Mouse (Mus musculus) B cell, adult 2 months (primary cell): ENCODE measurements around the gene Slc25a47.

Source experiments
- DNase-seq, 2 experiments: peaks; one replicate each; pipeline ENCODE4 v3.0.0; 2022

Slc25a47 gene

GRCm38 (mm10) chr12:108835840-108836409 is at the start of gene Slc25a47, which contains the start of gene Slc25a29:
Gene Slc25a47 (plus strand): TSS chr12:108836046.
Gene Slc25a29 (minus strand): TSS chr12:108835883.
- peak; percentile 92 to 93 for DNase-seq

DNA sequence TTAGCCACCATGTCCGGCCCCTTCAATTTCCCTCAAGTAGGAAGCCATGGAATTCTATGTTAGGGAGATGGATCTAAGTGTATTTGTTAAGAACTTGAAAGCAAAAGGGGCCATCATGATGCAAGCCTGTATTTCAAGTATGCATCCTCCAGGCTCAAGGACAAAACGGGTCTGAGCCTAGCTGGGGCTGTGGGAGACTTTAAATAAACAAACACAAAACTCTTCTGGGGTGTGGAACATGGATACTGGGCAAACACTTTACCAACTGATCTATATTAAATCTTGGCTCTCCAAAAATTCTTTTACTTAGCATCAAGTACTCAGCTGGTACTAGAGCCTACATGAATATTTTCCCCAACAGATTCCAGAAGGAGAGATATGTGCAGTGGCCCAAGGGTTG is 48.5 kb upstream of the Slc25a47 start:
- no peak for DNase-seq

DNA sequence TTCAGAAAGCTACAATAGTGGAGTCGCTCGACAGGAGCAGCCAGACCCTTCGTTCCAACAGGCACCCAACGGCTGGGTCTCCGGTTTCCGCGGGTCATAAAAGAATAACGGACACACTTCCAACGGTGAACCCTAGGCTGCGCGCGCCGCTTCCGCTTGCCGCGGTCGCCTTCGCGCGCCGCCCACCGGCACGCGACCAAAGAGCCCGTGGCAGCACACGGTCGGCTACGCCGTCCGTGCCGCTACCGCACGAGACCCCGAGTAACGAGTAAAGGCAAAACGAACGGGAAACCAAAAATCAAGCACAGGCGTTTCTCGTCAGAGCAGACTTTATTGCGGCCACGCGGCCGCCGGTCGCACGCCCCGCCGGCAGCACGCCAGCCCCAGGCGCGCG is 43.7 kb upstream of the Slc25a47 start:
- peak; percentile 80 to 85 for DNase-seq

DNA sequence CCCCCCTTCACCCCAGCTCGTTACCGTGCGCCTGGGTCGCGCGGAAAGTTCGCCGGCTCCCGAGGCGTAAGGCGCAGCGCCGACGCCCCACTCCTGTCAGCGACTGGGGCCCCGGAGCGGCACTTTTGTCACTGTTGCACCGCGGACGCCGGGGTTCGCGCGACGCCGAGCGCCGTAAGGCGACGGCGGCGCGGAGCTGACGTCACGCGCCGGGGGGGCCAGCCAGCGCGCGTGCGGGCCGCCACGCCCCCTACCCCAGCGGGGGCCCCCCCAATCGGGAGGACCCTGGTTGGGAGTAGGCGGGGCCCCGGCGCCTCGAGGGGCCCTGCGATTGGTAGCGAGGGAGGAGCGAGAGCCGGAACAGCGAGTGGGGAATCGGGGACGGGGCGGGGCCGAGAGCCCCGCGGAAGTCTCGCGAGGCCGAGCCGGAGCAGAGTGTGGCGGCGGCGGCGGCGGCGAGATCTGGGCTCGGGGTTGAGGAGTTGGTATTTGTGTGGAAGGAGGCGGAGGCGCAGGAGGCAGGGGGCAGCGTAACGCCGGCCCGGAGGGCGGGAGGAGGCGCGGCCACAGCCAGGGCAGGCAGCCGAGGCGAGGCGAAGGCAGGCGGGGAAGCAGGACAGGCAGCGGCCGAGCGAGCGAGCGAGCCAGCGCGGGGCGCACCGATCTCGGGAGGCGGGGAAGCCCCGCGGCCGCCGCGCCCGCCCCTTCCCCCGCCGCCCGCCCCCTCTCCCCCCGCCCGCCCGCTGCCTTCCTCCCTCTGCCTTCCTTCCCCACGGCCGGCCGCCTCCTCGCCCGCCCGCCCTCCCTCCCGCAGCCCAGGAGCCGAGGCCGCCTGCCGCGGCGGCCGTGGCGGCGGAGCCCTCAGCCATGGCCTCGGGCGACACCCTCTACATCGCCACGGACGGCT is 43.0 kb upstream of the Slc25a47 start, which contains the start of gene Yy1:
Gene Yy1, plus strand, starts transcription at position 428 of the 907 bp plus-strand sequence.
- peak; percentile 99 for DNase-seq

DNA sequence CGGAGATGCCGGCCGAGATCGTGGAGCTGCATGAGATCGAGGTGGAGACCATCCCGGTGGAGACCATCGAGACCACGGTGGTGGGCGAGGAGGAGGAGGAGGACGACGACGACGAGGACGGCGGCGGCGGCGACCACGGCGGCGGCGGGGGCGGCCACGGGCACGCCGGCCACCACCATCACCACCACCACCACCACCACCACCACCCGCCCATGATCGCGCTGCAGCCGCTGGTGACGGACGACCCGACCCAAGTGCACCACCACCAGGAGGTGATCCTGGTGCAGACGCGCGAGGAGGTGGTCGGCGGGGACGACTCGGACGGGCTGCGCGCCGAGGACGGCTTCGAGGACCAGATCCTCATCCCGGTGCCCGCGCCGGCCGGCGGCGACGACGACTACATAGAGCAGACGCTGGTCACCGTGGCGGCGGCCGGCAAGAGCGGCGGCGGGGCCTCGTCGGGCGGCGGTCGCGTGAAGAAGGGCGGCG is 42.3 kb upstream of the Slc25a47 start:
- peak; percentile 26 to 34 for DNase-seq

GRCm38 (mm10) chr12:108794078-108794711 is 41.7 kb upstream of the Slc25a47 start:
- peak; percentile 81 to 83 for DNase-seq

GRCm38 (mm10) chr12:108794979-108795537 is 40.8 kb upstream of the Slc25a47 start:
- no peak for DNase-seq

DNA sequence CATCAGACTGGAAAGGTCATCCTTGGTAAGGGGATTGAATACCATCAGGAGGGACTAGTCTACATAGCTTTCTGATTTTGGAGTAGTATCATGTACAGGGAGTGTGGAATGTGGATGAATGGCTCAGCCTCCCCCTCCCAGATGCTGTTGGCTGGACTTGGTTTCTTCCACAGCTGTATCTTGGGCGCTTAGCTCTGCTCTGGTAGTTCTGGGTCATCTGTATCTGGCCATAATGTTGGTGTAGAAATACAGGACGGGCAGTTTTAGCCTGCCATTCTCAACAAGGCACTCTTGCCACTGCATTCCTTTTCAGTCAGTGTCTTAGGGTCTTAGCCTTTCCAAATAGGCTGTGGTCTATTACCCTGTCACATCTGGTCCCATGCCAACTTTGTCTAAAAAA is 34.2 kb upstream of the Slc25a47 start:
- DNase-seq, result no peak

DNA sequence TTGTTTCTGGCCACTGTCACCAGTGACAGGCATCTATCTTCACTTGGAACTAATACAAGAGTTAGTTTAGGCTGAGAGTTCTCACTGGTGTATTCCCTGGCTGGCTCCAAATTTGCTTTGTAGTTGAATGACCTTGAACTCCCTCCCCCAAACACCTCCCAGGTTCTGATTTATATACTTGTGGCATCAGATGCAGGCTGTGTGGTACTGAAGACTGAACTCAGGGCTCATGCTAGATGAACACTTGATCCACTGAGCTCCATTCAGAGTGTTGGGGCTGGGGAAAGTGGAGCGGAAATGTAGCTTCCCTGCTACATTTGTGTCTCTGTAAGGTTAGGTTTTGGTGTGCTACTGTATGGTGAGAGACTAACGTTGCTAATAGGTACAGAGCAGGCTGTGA is 31.5 kb upstream of the Slc25a47 start:
- DNase-seq, result no peak

- DNase-seq, result no peak
Observed at GRCm38 (mm10) chr12:108808465-108808864, 27.4 kb upstream of the Slc25a47 start.

GRCm38 (mm10) chr12:108809771-108810170 is 26.1 kb upstream of the Slc25a47 start:
- no peak for DNase-seq

DNA sequence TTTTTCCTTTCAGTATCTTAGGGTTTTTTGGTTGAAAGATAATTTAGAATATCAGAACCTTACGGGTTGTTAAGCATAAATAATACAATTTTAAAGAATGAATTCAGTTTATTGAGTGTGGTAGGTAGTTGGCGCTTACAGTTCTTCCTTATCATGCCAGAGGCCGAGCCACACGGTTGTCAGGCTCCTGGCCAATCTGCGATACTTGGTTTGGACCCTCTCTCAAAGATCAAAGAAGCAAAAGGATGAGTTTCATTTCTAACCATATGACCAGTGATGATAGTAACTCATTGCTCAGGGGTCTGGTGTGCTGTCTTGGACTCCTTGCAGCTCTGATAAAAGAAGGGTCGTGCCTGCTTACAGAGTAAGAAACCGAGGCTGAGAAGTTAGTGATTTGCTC is 25.5 kb upstream of the Slc25a47 start:
- no peak for DNase-seq

GRCm38 (mm10) chr12:108811133-108811532 is 24.7 kb upstream of the Slc25a47 start:
- DNase-seq, result peak; percentile 19 to 29

DNA sequence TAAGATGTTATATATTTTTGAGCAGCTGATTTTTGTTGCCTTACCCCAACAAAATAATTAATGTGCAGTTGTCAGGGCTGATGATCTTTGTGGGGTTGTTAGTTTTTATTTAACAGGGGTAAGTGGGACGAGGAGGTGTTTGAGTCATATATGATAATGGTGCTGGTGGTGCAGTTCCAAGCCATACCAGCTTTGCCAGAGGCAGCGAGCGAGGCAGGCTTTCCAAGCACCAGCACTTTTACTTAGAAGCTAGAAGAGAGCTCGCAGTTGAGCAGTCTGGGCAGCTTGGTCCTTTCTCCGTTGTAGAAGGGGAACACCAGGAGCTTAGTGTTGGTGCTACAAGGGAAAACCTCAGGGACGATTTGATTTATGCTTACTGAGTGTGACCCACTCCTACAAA is 23.4 kb upstream of the Slc25a47 start:
- DNase-seq, result no peak

- no peak for DNase-seq
Observed at GRCm38 (mm10) chr12:108814470-108814869, 21.4 kb upstream of the Slc25a47 start.

DNA sequence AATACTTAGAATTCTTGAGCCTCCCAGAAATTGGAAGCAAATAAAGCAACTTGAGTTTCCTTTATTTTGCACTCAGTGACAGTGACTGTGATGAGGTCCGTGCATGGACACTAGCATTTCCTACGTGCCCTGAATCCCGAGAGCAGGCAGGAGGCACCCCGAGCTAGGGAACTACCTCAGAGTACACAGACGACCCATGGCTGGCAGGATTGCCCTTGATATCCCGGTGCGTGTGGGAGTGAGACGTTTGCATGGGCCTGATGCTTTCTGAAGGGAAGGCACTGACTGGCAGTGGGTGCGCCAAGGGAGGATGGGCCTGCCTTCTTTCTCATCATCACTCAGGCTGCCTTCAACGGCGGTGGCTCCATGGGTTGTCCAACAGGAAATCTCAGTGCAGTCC is 19.3 kb upstream of the Slc25a47 start:
- no peak for DNase-seq

GRCm38 (mm10) chr12:108820461-108820860 is 15.4 kb upstream of the Slc25a47 start:
- DNase-seq, result no peak

- no peak for DNase-seq
Observed at GRCm38 (mm10) chr12:108823036-108823435, 12.8 kb upstream of the Slc25a47 start.

DNA sequence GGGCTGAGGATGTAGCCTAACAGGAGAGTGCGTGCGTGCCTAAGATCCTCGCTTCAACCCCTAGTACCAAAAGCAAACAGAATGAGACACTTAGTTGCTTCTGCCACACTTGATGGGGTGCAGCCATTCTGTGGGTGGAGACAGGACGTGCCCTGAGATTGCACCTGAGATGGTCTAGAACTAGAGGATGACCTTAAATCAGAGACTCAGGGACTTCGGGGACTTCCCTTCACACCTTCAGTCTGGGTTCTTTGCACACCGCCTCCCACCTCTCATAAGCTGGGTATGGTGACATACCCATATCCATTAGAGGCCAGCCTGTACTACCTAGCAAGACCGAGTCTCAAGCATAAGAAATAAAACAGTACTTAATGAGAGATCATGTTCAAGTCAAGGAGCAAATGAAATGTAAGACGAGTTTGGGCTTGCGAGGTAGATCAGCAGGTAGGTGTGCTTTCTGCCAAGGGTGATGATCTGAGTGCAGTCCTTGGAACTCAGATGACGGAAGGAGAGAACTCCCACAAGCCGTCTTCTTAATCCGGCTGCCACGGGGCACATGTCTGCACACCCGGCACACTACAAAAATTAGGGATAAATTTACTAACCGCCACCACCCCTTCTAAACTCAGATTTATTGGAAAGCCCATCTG is 11.5 kb upstream of the Slc25a47 start:
- no peak for DNase-seq

DNA sequence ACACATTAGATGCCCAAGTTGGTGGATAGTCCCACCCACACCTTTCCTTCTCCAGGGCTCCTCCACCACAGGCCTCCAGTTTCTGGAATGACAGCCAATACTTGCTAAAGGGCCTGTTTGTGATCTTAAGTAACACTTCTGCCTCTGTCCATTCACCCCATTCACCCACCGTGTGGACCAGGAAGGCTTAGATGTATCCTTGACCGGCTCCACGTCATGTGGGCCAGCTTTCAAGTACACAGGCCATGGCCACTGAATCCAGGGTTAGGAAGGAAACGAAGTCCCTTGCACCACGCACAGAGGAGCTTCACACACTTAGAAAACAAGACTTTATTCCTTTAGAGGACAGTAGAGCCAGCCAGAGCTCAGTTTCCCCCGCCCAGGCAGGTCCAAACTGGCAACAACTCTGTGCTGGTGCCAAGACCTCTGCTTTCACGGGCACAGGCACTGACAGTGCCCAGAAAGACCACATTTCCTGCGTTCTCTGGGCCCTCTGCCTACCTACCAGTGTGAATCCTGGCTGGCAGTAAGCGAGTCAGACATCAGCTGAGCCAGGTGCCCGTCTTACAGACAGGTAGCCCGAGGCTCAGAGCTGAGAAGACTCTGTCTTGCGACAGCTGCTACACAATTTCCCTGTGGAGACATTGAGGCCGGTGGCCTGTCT is 10.2 kb upstream of the Slc25a47 start:
- no peak for DNase-seq

- DNase-seq, result no peak
Observed at GRCm38 (mm10) chr12:108826282-108826957, 9.4 kb upstream of the Slc25a47 start.
